ENCODE assay signal across 8 mouse cellular contexts in the genomic region with DNA sequence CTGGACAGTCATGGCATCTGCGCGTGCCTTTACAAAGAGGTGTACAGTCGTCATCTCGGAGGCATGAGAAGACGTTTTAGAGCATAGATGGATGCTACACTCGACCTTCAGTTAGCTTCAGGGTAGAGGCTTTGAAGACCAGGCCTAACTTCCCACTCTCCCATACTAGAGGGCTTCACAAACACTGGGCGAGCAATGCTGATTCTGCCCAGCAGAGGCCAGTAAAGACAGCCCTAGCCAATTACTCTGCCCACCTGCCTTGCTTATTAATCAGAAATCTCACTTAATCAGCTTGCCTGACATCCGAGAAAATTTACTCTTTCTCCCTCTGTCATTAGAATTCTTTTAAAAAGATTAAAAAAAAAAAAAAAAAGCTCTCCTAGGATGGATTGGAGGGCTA. TPM values are rescaled to one million over a fixed set of nuclear protein-coding genes. Genes with fewer than 3 reads are reported as not detected.
DNase-seq lines count a peak whose midpoint lies in the region; ATAC-seq and TF ChIP-seq lines count a peak whose summit lies in the region.

No protein-coding gene starts in this region.

- ATAC-seq in hindbrain, embryonic 15.5 days (ENCODE audit: low FRiP score, low read depth): peak; percentile 65; the same call in 1 of the 2 replicates
- ATAC-seq in hindbrain, embryonic 13.5 days (ENCODE audit: low FRiP score): no peak

- no peaks in the 10 kb centered on the region for H3K27me3 ChIP-seq in hindbrain, embryonic 15.5 days
- no peaks in the 10 kb centered on the region for H3K27me3 ChIP-seq in hindbrain, embryonic 13.5 days

- TF ChIP-seq CTCF in cortical plate, adult 2 months (IDR thresholded peaks at IDR 0.05; ENCODE audit: extremely low read depth, insufficient read depth, low read length): peak; percentile 71

- H3K36me3 ChIP-seq in hindbrain, embryonic 15.5 days: no peaks in the 10 kb centered on the region
- no peaks in the 10 kb centered on the region for H3K36me3 ChIP-seq in hindbrain, embryonic 13.5 days

- H3K9ac ChIP-seq in hindbrain, embryonic 15.5 days: no peak overlapping the region
- H3K9ac ChIP-seq in hindbrain, embryonic 13.5 days: no peak overlapping the region

- no peaks in the 10 kb centered on the region; the same call in 1 of the 2 replicates for H3K9me3 ChIP-seq in hindbrain, embryonic 15.5 days
- no peaks in the 10 kb centered on the region for H3K9me3 ChIP-seq in hindbrain, embryonic 13.5 days

- H3K4me1 ChIP-seq in hindbrain, embryonic 15.5 days (replicated peaks): no peaks in the 10 kb centered on the region
- peaks cover 5% of the 10 kb centered on the region for H3K4me1 ChIP-seq in hindbrain, embryonic 13.5 days (replicated peaks)
- no peaks in the 10 kb centered on the region for H3K4me1 ChIP-seq in cortical plate, adult 2 months (ENCODE audit: control insufficient read depth, insufficient read depth, low read length)

- no peak for TF ChIP-seq POLR2A in cortical plate, adult 2 months (IDR thresholded peaks at IDR 0.05; ENCODE audit: extremely low read depth, insufficient read depth, low read length)

- DNase-seq in adrenal gland, adult 2 months: peak; percentile 8
- no peak for DNase-seq in adrenal gland, adult 18-20 months (ENCODE audit: low spot score in 2 of 2)
- DNase-seq in 3T3-L1 (ENCODE audit: low read depth, low spot score): peak; percentile 38
- DNase-seq in layer of hippocampus, postnatal 14 days (ENCODE audit: low spot score in 2 of 2): peak; percentile 35 to 65
- peak; percentile 54 for DNase-seq in right cerebral cortex, postnatal 4 days

- H3K4me3 ChIP-seq in hindbrain, embryonic 15.5 days: no peak overlapping the region
- no peak overlapping the region for H3K4me3 ChIP-seq in hindbrain, embryonic 13.5 days
- H3K4me3 ChIP-seq in cortical plate, adult 2 months (ENCODE audit: insufficient read depth, low read length): no peak overlapping the region

- 42% methylated on average over 8 of the region's 8 CpGs for WGBS in hindbrain, embryonic 15.5 days
- 46% methylated on average over 8 of the region's 8 CpGs for WGBS in hindbrain, embryonic 13.5 days

- H3K4me2 ChIP-seq in hindbrain, embryonic 15.5 days: no peak overlapping the region
- H3K4me2 ChIP-seq in hindbrain, embryonic 13.5 days: no peak overlapping the region

- no peak overlapping the region for H3K27ac ChIP-seq in hindbrain, embryonic 15.5 days (replicated peaks)
- H3K27ac ChIP-seq in hindbrain, embryonic 13.5 days: no peak overlapping the region
- H3K27ac ChIP-seq in cortical plate, adult 2 months (ENCODE audit: insufficient read depth, low read length): no peak overlapping the region

RNA-seq across cellular contexts. Expression of gene Wdr66, which starts 33.3 kb away (rescaled TPM):
- 1 to 10 TPM; 1.0 to 1.2 TPM for total RNA-seq in adrenal gland, adult 2 months (2021)
- 0.56 and 0.79 TPM in 2 replicates for polyA plus RNA-seq in adrenal gland, adult 2 months (2012; rRNA removed)
- total RNA-seq in adrenal gland, adult 18-20 months (2021): under 1 TPM; 0.61 to 0.99 TPM
- polyA plus RNA-seq in hindbrain, embryonic 15.5 days (2015; fragmentation: Nextera tagmentation; extraction: Ambion mirVana): 0.80 and 1.3 TPM in 2 replicates
- polyA plus RNA-seq in hindbrain, embryonic 13.5 days (2015; fragmentation: Nextera tagmentation; extraction: Ambion mirVana): 1.9 and 2.4 TPM in 2 replicates
- 5.2 and 6.7 TPM in 2 replicates for polyA plus RNA-seq in cortical plate, adult 2 months (2012; rRNA removed)
- total RNA-seq in layer of hippocampus, postnatal 14 days (2021): 1 to 10 TPM; 3.7 to 5.4 TPM

RNA-seq across cellular contexts. Expression of gene Bcl7a, which starts 58.5 kb away (rescaled TPM):
- 10 to 100 TPM in 1 of 2 experiments, 1 to 10 TPM in 1; 6.1 to 11.2 TPM for total RNA-seq in adrenal gland, adult 2 months (2021)
- 5.2 and 6.1 TPM in 2 replicates for polyA plus RNA-seq in adrenal gland, adult 2 months (2012; rRNA removed)
- total RNA-seq in adrenal gland, adult 18-20 months (2021): 1 to 10 TPM; 6.9 to 7.1 TPM
- polyA plus RNA-seq in hindbrain, embryonic 15.5 days (2015; fragmentation: Nextera tagmentation; extraction: Ambion mirVana): 38.7 and 40.0 TPM in 2 replicates
- 47.1 and 48.6 TPM in 2 replicates for polyA plus RNA-seq in hindbrain, embryonic 13.5 days (2015; fragmentation: Nextera tagmentation; extraction: Ambion mirVana)
- 33.5 and 34.5 TPM in 2 replicates for polyA plus RNA-seq in cortical plate, adult 2 months (2012; rRNA removed)
- total RNA-seq in layer of hippocampus, postnatal 14 days (2021): 10 to 100 TPM; 66.9 TPM

Comparison
In these comparisons a context has a peak if more than half of its experiments do, and no peak if none do; other contexts are left out.
1. DNase-seq: peak in adrenal gland, adult 2 months (single experiment), 3T3-L1 (single experiment), layer of hippocampus, postnatal 14 days (2 of 2) and right cerebral cortex, postnatal 4 days (single experiment); none in adrenal gland, adult 18-20 months (0 of 2).